Mouse (Mus musculus) bone marrow macrophage, adult 2 months (primary cell): ENCODE measurements around the gene Ppp1r10.

ENCODE experiments used
- CTCF ChIP-seq: IDR thresholded peaks from 2 replicates; pipeline ENCODE4 v1.5.1; 2012; ENCODE audit warnings: low read depth, mild to moderate bottlenecking, low read length, moderate library complexity
- POLR2A ChIP-seq: IDR thresholded peaks from 2 replicates; pipeline ENCODE4 v1.6.1; 2012; ENCODE audit warnings: mild to moderate bottlenecking, low read depth, low read length, borderline replicate concordance

GRCm38 (mm10) chr17:35868165-35868820, 47.9 kb upstream of the Ppp1r10 start:
- no peak for TF ChIP-seq POLR2A
- TF ChIP-seq CTCF, result no peak
